Mouse (Mus musculus): Measurements from ENCODE around the gene Ubr1.

DNA sequence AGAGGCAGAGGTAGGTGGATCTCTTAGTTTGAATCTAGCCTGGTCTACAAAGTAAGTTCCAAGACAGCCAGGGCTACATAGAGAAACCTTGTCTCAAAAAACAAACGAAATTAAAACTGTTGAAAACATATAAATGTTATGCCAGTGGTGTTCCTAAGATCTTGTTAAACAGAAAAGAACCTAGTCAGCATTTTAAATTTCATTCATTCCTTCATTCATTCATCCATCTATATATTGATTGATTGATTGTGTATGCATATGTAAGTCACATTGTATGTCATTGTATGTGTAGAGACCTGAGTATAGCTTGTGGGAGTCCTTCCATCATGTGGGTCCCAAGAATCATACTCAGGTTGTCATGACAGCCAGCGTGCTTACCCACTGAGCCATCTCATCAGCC lies 45.0 kb upstream of the Ubr1 start:
- no peak for TF ChIP-seq CTCF (IDR thresholded peaks at IDR 0.05; ENCODE audit: control insufficient read depth, insufficient read depth, insufficient replicate concordance, low read depth, low read length)
- TF ChIP-seq POLR2A (IDR thresholded peaks at IDR 0.05; ENCODE audit: control insufficient read depth, low read depth, low read length): no peak
